Comparison of ENCODE assay signal across 11 mouse cellular contexts in the genomic region with DNA sequence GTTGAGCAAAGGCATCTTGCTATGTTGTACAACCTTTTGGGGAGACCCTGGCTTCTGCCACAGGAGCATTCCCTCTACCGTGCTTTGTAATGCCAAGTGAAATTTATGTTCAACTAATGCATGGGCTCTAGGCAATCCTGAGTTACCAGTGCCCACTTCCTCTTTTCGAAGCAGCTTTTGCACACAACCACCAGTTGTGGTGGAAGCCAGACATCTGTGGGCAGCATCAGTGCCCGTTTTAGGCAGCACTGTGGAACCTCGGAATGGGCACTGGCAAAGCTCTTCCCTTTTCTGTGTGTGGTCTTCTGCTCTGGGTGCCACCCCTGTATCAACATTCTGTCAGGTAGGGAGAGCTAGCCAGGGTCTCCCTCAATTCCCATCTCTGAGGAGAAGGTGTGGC. TPM values are rescaled to one million over a fixed set of nuclear protein-coding genes. Genes with fewer than 3 reads are reported as not detected.
A peak's percentile ranks its signal among the peaks of the same experiment; 100 is the strongest.
DNase-seq lines count a peak whose midpoint lies in the region; ATAC-seq lines count a peak whose summit lies in the region.
"Had no signal": no experiment of that assay in that cellular context is flagged by ENCODE, and none has a peak within 500 bp of the region (broad histone marks: within the 10 kb centered on the region; RNA-seq: fewer than 3 reads in every experiment).

No protein-coding gene starts in this region.

- intact Hi-C loops in left cerebral cortex, postnatal 25 days (cut with DNase I), result loop anchor here (5.0 to 10.0 kb wide), 2 partner anchors 144 to 313 kb away; no protein-coding TSS in a partner anchor
- intact Hi-C loops in left cerebral cortex, postnatal 36 days (cut with DNase I), result no loop called here

- peak; percentile 90 for ATAC-seq in granulocyte monocyte progenitor cell, adult 5-6 weeks (replicated peaks; ENCODE audit: poor library complexity, severe bottlenecking)
- ATAC-seq in inflammation-experienced regulatory T-cells, adult 6 months, result no peak
- ATAC-seq: Patski had no signal

- DNase-seq in left cerebral cortex, postnatal 25 days (ENCODE audit: low spot score in 2 of 2), result peak; percentile 5 to 50
- DNase-seq in left cerebral cortex, postnatal 36 days (ENCODE audit: low spot score in 2 of 2), result no peak
- DNase-seq in T-cell, adult 2 months (ENCODE audit: low spot score), result peak; percentile 6
- peak; percentile 18 to 32 for DNase-seq in spleen, adult 18-20 months
- DNase-seq in retina, postnatal 1 day, result no peak
- DNase-seq: gastrocnemius, postnatal 36 days; kidney, adult 9 months; right cerebral cortex, postnatal 4 days had no signal

RNA-seq across cellular contexts. Expression of gene Sox5, which starts 36.2 kb away (rescaled TPM):
- 10 to 100 TPM; 46.4 to 57.5 TPM for total RNA-seq in left cerebral cortex, postnatal 25 days (2021)
- total RNA-seq in left cerebral cortex, postnatal 36 days (2021), result 10 to 100 TPM; 52.1 to 57.9 TPM
- not detected in 2 replicates for total RNA-seq in granulocyte monocyte progenitor cell, adult 5-6 weeks (2014; fragmentation: Nextera tagmentation)
- 0.04 TPM in 1 of 2 replicates, not detected in the other for total RNA-seq in granulocyte monocyte progenitor cell, adult 5-6 weeks (2017)
- under 1 TPM in 1 of 3 experiments, not detected in 2; 0.27 TPM for polyA plus RNA-seq in inflammation-experienced regulatory T-cells, adult 6 months (2017; shearing (Covaris generic))

Comparison
In these comparisons a context has a peak if more than half of its experiments do, and no peak if none do; other contexts are left out.
1. DNase-seq: peak in left cerebral cortex, postnatal 25 days (2 of 2), T-cell, adult 2 months (single experiment) and spleen, adult 18-20 months (2 of 2); none in left cerebral cortex, postnatal 36 days (0 of 2) and retina, postnatal 1 day (single experiment).
2. RNA of gene Sox5, which starts 36.2 kb away (total RNA-seq): 52.1 to 57.9 TPM in left cerebral cortex, postnatal 36 days and 46.4 to 57.5 TPM in left cerebral cortex, postnatal 25 days; 0.04 TPM in granulocyte monocyte progenitor cell, adult 5-6 weeks; every median in the first group is over 10 times any median in the second.